Mouse (Mus musculus): ENCODE results near the gene Acox3. TPM values are rescaled to one million over a fixed set of nuclear protein-coding genes. Genes with fewer than 3 reads are reported as not detected.

Gene Acox3
- polyA plus RNA-seq, 1 experiment = 36.0 TPM

DNA sequence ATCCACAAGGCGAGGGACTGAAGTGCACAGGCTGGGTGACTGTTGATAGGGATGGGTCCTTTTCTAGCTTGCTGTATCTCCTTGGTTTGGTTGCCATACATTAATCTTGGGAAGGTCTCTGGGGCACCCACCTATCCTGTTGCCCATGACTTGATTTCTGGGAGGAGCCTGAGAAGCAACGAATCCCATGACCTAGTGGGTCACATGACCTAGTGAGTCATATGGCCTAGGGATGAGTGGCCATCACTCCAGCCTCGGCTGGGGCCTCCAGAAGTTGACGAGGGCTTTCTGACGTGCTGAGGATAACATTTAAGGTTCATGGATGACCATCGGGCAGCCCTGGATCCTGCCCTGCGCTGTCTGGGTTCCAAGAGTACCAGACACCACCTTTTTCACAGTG lies 22.5 kb downstream of the Acox3 start:
- no peak overlapping the region for H3K27ac ChIP-seq (ENCODE audit: insufficient read depth, low read depth, low read length)
- H3K27me3 ChIP-seq (ENCODE audit: control insufficient read depth, insufficient read depth, low read length) = no peaks in the 10 kb centered on the region
- peaks cover 45% of the 10 kb centered on the region for H3K36me3 ChIP-seq (ENCODE audit: control insufficient read depth, insufficient read depth, low read length)
- no peaks in the 10 kb centered on the region for H3K4me1 ChIP-seq (ENCODE audit: control insufficient read depth, insufficient read depth, insufficient read length, low read length)
- no peak overlapping the region for H3K4me3 ChIP-seq (ENCODE audit: low read depth, low read length)
- 70% methylated on average over 7 of the region's 7 CpGs for WGBS
- TF ChIP-seq POLR2A (IDR thresholded peaks at IDR 0.05; ENCODE audit: low read depth, low read length) = no peak
- TF ChIP-seq CTCF (IDR thresholded peaks at IDR 0.05; ENCODE audit: extremely low read depth, insufficient read length, insufficient replicate concordance, low read depth, low read length) = no peak

- Histone ChIP-seq H3K27me3 (ENCODE audit: control insufficient read depth, insufficient read depth, low read length) (no peaks in the 10 kb centered on the region), H3K4me1 (ENCODE audit: control insufficient read depth, insufficient read depth, insufficient read length, low read length) (no peaks in the 10 kb centered on the region), H3K27ac (ENCODE audit: insufficient read depth, low read depth, low read length) (no peak overlapping the region), H3K4me3 (ENCODE audit: low read depth, low read length) (no peak overlapping the region), H3K36me3 (ENCODE audit: control insufficient read depth, insufficient read depth, low read length) (peaks cover 36% of the 10 kb centered on the region)
- no peak for TF ChIP-seq CTCF (IDR thresholded peaks at IDR 0.05; ENCODE audit: extremely low read depth, insufficient read length, insufficient replicate concordance, low read depth, low read length)
- TF ChIP-seq POLR2A (IDR thresholded peaks at IDR 0.05; ENCODE audit: low read depth, low read length) = no peak
- 93% methylated on average over 7 of the region's 7 CpGs for whole genome bisulfite sequencing
Measured at GRCm38 (mm10) chr5:35606800-35607199, 24.0 kb downstream of the Acox3 start.

GRCm38 (mm10) chr5:35607784-35608183 lies 24.9 kb downstream of the Acox3 start:
- H3K4me3 ChIP-seq (ENCODE audit: low read depth, low read length) = no peak overlapping the region
- WGBS = 72% methylated on average over 7 of the region's 7 CpGs

GRCm38 (mm10) chr5:35608559-35608958 lies 25.7 kb downstream of the Acox3 start:
- no peak overlapping the region for H3K27ac ChIP-seq (ENCODE audit: insufficient read depth, low read depth, low read length)
- 85% methylated on average over 5 of the region's 5 CpGs for whole genome bisulfite sequencing
- no peak overlapping the region for H3K4me3 ChIP-seq (ENCODE audit: low read depth, low read length)
- peaks cover 27% of the 10 kb centered on the region; the same call in 1 of the 2 replicates for H3K36me3 ChIP-seq (ENCODE audit: control insufficient read depth, insufficient read depth, low read length)
- no peaks in the 10 kb centered on the region for H3K27me3 ChIP-seq (ENCODE audit: control insufficient read depth, insufficient read depth, low read length)
- TF ChIP-seq POLR2A (IDR thresholded peaks at IDR 0.05; ENCODE audit: low read depth, low read length) (no peak), CTCF (IDR thresholded peaks at IDR 0.05; ENCODE audit: extremely low read depth, insufficient read length, insufficient replicate concordance, low read depth, low read length) (no peak)
- H3K4me1 ChIP-seq (ENCODE audit: control insufficient read depth, insufficient read depth, insufficient read length, low read length) = no peaks in the 10 kb centered on the region

More at GRCm38 (mm10) chr5:35607784-35608183, 24.9 kb downstream of the Acox3 start:
- Histone ChIP-seq H3K4me1 (ENCODE audit: control insufficient read depth, insufficient read depth, insufficient read length, low read length) (no peaks in the 10 kb centered on the region), H3K27ac (ENCODE audit: insufficient read depth, low read depth, low read length) (no peak overlapping the region), H3K36me3 (ENCODE audit: control insufficient read depth, insufficient read depth, low read length) (peaks cover 32% of the 10 kb centered on the region; the same call in 1 of the 2 replicates), H3K27me3 (ENCODE audit: control insufficient read depth, insufficient read depth, low read length) (no peaks in the 10 kb centered on the region)
- no peak for TF ChIP-seq CTCF (IDR thresholded peaks at IDR 0.05; ENCODE audit: extremely low read depth, insufficient read length, insufficient replicate concordance, low read depth, low read length)
- TF ChIP-seq POLR2A (IDR thresholded peaks at IDR 0.05; ENCODE audit: low read depth, low read length) = no peak

GRCm38 (mm10) chr5:35609381-35609780 lies 26.5 kb downstream of the Acox3 start:
- no peak for TF ChIP-seq CTCF (IDR thresholded peaks at IDR 0.05; ENCODE audit: extremely low read depth, insufficient read length, insufficient replicate concordance, low read depth, low read length)
- Histone ChIP-seq H3K36me3 (ENCODE audit: control insufficient read depth, insufficient read depth, low read length) (peaks cover 24% of the 10 kb centered on the region; the same call in 1 of the 2 replicates), H3K27me3 (ENCODE audit: control insufficient read depth, insufficient read depth, low read length) (no peaks in the 10 kb centered on the region), H3K27ac (ENCODE audit: insufficient read depth, low read depth, low read length) (no peak overlapping the region), H3K4me1 (ENCODE audit: control insufficient read depth, insufficient read depth, insufficient read length, low read length) (no peaks in the 10 kb centered on the region), H3K4me3 (ENCODE audit: low read depth, low read length) (no peak overlapping the region)
- 26% methylated on average over 12 of the region's 12 CpGs for WGBS

DNA sequence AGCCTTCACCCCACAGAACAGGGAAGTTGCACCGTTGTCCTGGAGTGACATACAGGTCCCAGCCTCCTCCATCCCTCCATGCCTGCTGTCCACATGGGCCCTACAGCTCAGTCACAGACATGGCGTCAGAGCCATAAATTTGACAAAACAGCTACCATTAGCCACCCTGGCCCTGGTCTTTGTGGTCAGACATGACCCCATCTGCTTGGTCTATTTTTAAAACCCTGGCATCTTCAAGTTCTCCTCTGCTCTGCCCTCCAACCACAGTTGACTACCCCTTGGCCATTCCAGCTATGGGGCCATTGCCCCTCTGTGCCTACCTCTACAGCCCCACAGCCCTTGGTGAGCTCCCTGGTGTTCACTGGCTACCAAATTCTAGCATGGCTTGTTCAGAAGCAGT lies 27.1 kb downstream of the Acox3 start:
- no peak overlapping the region for H3K4me3 ChIP-seq (ENCODE audit: low read depth, low read length)
- TF ChIP-seq POLR2A (IDR thresholded peaks at IDR 0.05; ENCODE audit: low read depth, low read length) (no peak), CTCF (IDR thresholded peaks at IDR 0.05; ENCODE audit: extremely low read depth, insufficient read length, insufficient replicate concordance, low read depth, low read length) (no peak)
- H3K4me1 ChIP-seq (ENCODE audit: control insufficient read depth, insufficient read depth, insufficient read length, low read length) = no peaks in the 10 kb centered on the region
- 68% methylated on average over 2 of the region's 2 CpGs for WGBS
- H3K36me3 ChIP-seq (ENCODE audit: control insufficient read depth, insufficient read depth, low read length) = peaks cover 21% of the 10 kb centered on the region; the same call in 1 of the 2 replicates
- H3K27me3 ChIP-seq (ENCODE audit: control insufficient read depth, insufficient read depth, low read length) = no peaks in the 10 kb centered on the region
- no peak overlapping the region for H3K27ac ChIP-seq (ENCODE audit: insufficient read depth, low read depth, low read length)

- H3K36me3 ChIP-seq (ENCODE audit: control insufficient read depth, insufficient read depth, low read length) = peaks cover 19% of the 10 kb centered on the region; the same call in 1 of the 2 replicates
- no peak overlapping the region for H3K27ac ChIP-seq (ENCODE audit: insufficient read depth, low read depth, low read length)
- TF ChIP-seq CTCF (IDR thresholded peaks at IDR 0.05; ENCODE audit: extremely low read depth, insufficient read length, insufficient replicate concordance, low read depth, low read length) (no peak), POLR2A (IDR thresholded peaks at IDR 0.05; ENCODE audit: low read depth, low read length) (no peak)
- no peaks in the 10 kb centered on the region for H3K4me1 ChIP-seq (ENCODE audit: control insufficient read depth, insufficient read depth, insufficient read length, low read length)
- no peak overlapping the region for H3K4me3 ChIP-seq (ENCODE audit: low read depth, low read length)
- no peaks in the 10 kb centered on the region for H3K27me3 ChIP-seq (ENCODE audit: control insufficient read depth, insufficient read depth, low read length)
- WGBS = 97% methylated on average over 7 of the region's 7 CpGs
Measured at GRCm38 (mm10) chr5:35610381-35610780, 27.5 kb downstream of the Acox3 start.

All from small intestine, adult 2 months (tissue).